Mouse (Mus musculus) MEL (cell line): ENCODE measurements around the gene Schip1. TPM values are rescaled to one million over a fixed set of nuclear protein-coding genes. Genes with fewer than 3 reads are reported as not detected.

Experiments used
- DNase-seq: peaks from one replicate; pipeline ENCODE4 v3.0.0; 2011; ENCODE audit warnings: low read depth, low spot score
- H3K27ac ChIP-seq: 2 replicates; pipeline ENCODE4 v1.5.1; 2012; ENCODE audit warnings: low read depth, mild to moderate bottlenecking, control low read depth, low read length, moderate library complexity; ENCODE audit not compliant: control insufficient read depth
- H3K27me3 ChIP-seq, 2 experiments: fragments of 150-350 bp in 1 of 2; sonication (generic) in 1 of 2; 2 replicates each; pipeline ENCODE4 v1.6.1; 2012; ENCODE audit warnings: low read length in 2 of 2, mild to moderate bottlenecking in 2 of 2, improper control_type of control experiment in 1 of 2, moderate library complexity in 1 of 2; ENCODE audit not compliant: insufficient read depth in 2 of 2, control insufficient read depth in 1 of 2
- H3K36me3 ChIP-seq, 2 experiments: 2 replicates each; pipeline ENCODE4 v1.6.1; 2012 to 2014; ENCODE audit warnings: low read length in 2 of 2, improper control_type of control experiment in 1 of 2, inconsistent platforms in 1 of 2, mild to moderate bottlenecking in 1 of 2; ENCODE audit not compliant: insufficient read depth in 2 of 2, control insufficient read depth in 1 of 2
- H3K4me1 ChIP-seq, 2 experiments: fragments of 150-350 bp in 1 of 2; sonication (generic) in 1 of 2; 2 replicates each; pipeline ENCODE4 v1.6.1; 2012; ENCODE audit warnings: low read length in 2 of 2, improper control_type of control experiment in 1 of 2, mild to moderate bottlenecking in 1 of 2; ENCODE audit not compliant: insufficient read depth in 2 of 2, control insufficient read depth in 1 of 2
- H3K4me3 ChIP-seq, 2 experiments: fragments of 150-350 bp in 1 of 2; sonication (generic) in 1 of 2; 2 replicates each; pipeline ENCODE4 v1.5.1; 2012; ENCODE audit warnings: low read depth in 2 of 2, low read length in 2 of 2, mild to moderate bottlenecking in 2 of 2, moderate library complexity in 2 of 2, control low read depth in 1 of 2, improper control_type of control experiment in 1 of 2; ENCODE audit not compliant: control insufficient read depth in 1 of 2, insufficient read depth in 1 of 2
- H3K79me2 ChIP-seq: 2 replicates; pipeline ENCODE4 v1.6.1; 2012; ENCODE audit warnings: mild to moderate bottlenecking, low read length, moderate library complexity; ENCODE audit not compliant: control insufficient read depth, poor library complexity, insufficient read depth
- H3K9ac ChIP-seq: 2 replicates; pipeline ENCODE4 v1.6.1; 2012; ENCODE audit warnings: low read depth, mild to moderate bottlenecking, control low read depth, low read length, moderate library complexity; ENCODE audit not compliant: control insufficient read depth, poor library complexity, severe bottlenecking
- H3K9me3 ChIP-seq: fragments of 150-350 bp; sonication (generic); replicated peaks from 2 replicates; pipeline ENCODE4 v1.6.1; 2012; ENCODE audit warnings: mild to moderate bottlenecking, low read length, improper control_type of control experiment, moderate library complexity; ENCODE audit not compliant: insufficient read depth
- BHLHE40 ChIP-seq: IDR thresholded peaks from 2 replicates; pipeline ENCODE4 v1.6.1; 2012; ENCODE audit warnings: low read depth, mild to moderate bottlenecking, inconsistent platforms, low read length, improper control_type of control experiment, borderline replicate concordance
- CHD1 ChIP-seq: IDR thresholded peaks from 2 replicates; pipeline ENCODE4 v1.6.1; 2012; ENCODE audit warnings: low read depth, mild to moderate bottlenecking, inconsistent platforms, low read length, improper control_type of control experiment
- ELF1 ChIP-seq: IDR thresholded peaks from 2 replicates; pipeline ENCODE4 v1.6.1; 2014; ENCODE audit warnings: low read depth, mild to moderate bottlenecking, inconsistent platforms, low read length, improper control_type of control experiment, moderate library complexity
- EP300 ChIP-seq, 2 experiments: IDR thresholded peaks; 2 replicates each; pipeline ENCODE4 v1.6.1; 2011; ENCODE audit warnings: improper control_type of control experiment in 2 of 2, low read length in 2 of 2, low read depth in 1 of 2, mild to moderate bottlenecking in 1 of 2
- ETS1 ChIP-seq: IDR thresholded peaks from 2 replicates; pipeline ENCODE4 v1.6.1; 2012; ENCODE audit warnings: low read depth, mild to moderate bottlenecking, inconsistent platforms, low read length, improper control_type of control experiment, moderate library complexity
- GATA1 ChIP-seq: IDR thresholded peaks from 2 replicates; pipeline ENCODE4 v1.6.1; 2011; ENCODE audit warnings: low read depth, low read length, improper control_type of control experiment
- HCFC1 ChIP-seq: IDR thresholded peaks from 2 replicates; pipeline ENCODE4 v1.6.1; 2012; ENCODE audit warnings: low read depth, mild to moderate bottlenecking, inconsistent platforms, low read length, improper control_type of control experiment, moderate library complexity
- KAT2A ChIP-seq: conservative IDR thresholded peaks from 2 replicates; pipeline ENCODE4 v1.6.1; 2012; ENCODE audit warnings: low read depth, low read length, improper control_type of control experiment, inconsistent platforms
- MAFK ChIP-seq: IDR thresholded peaks from 2 replicates; pipeline ENCODE4 v1.6.1; 2011; ENCODE audit warnings: low read depth, mild to moderate bottlenecking, low read length, improper control_type of control experiment, borderline replicate concordance
- MAX ChIP-seq: IDR thresholded peaks from 2 replicates; pipeline ENCODE4 v1.6.1; 2011; ENCODE audit warnings: low read length, improper control_type of control experiment
- MAZ ChIP-seq: IDR thresholded peaks from 2 replicates; pipeline ENCODE4 v1.6.1; 2012; ENCODE audit warnings: low read depth, mild to moderate bottlenecking, inconsistent platforms, low read length, improper control_type of control experiment
- MEF2A ChIP-seq: IDR thresholded peaks from 2 replicates; pipeline ENCODE4 v1.6.1; 2014; ENCODE audit warnings: low read depth, mild to moderate bottlenecking, inconsistent platforms, low read length, improper control_type of control experiment; ENCODE audit not compliant: poor library complexity, insufficient replicate concordance, severe bottlenecking; ENCODE audit errors: extremely low read depth
- MXI1 ChIP-seq: IDR thresholded peaks from 2 replicates; pipeline ENCODE4 v1.6.1; 2011; ENCODE audit warnings: mild to moderate bottlenecking, low read depth, low read length, improper control_type of control experiment
- MYB ChIP-seq: IDR thresholded peaks from 2 replicates; pipeline ENCODE4 v1.6.1; 2011; ENCODE audit warnings: mild to moderate bottlenecking, low read depth, low read length, improper control_type of control experiment
- MYC ChIP-seq: IDR thresholded peaks from 2 replicates; pipeline ENCODE4 v1.6.1; 2011; ENCODE audit warnings: low read depth, mild to moderate bottlenecking, low read length, improper control_type of control experiment, moderate library complexity
- NELFE ChIP-seq: IDR thresholded peaks from 2 replicates; pipeline ENCODE4 v1.6.1; 2011; ENCODE audit warnings: low read depth, low read length, improper control_type of control experiment
- NRF1 ChIP-seq: IDR thresholded peaks from 2 replicates; pipeline ENCODE4 v1.6.1; 2014; ENCODE audit warnings: low read depth, mild to moderate bottlenecking, inconsistent platforms, low read length, improper control_type of control experiment, moderate library complexity; ENCODE audit not compliant: poor library complexity, insufficient read depth, severe bottlenecking
- POLR2AphosphoS2 ChIP-seq: IDR thresholded peaks from 2 replicates; pipeline ENCODE4 v1.6.1; 2011; ENCODE audit warnings: low read length, improper control_type of control experiment
- POLR2AphosphoS5 ChIP-seq: IDR thresholded peaks from 2 replicates; pipeline ENCODE4 v1.6.1; 2012; ENCODE audit warnings: low read depth, borderline replicate concordance, mild to moderate bottlenecking, inconsistent platforms, low read length, moderate library complexity, mixed read lengths
- RAD21 ChIP-seq: IDR thresholded peaks from 2 replicates; pipeline ENCODE4 v1.6.1; 2011; ENCODE audit warnings: mild to moderate bottlenecking, low read depth, low read length, improper control_type of control experiment
- RCOR1 ChIP-seq: IDR thresholded peaks from 2 replicates; pipeline ENCODE4 v1.6.1; 2012; ENCODE audit warnings: low read depth, mild to moderate bottlenecking, inconsistent platforms, low read length, improper control_type of control experiment
- SIN3A ChIP-seq: IDR thresholded peaks from 2 replicates; pipeline ENCODE4 v1.6.1; 2012; ENCODE audit warnings: low read length, improper control_type of control experiment, inconsistent platforms
- SMC3 ChIP-seq: IDR thresholded peaks from 2 replicates; pipeline ENCODE4 v1.6.1; 2011; ENCODE audit warnings: low read depth, low read length, improper control_type of control experiment
- TAL1 ChIP-seq: IDR thresholded peaks from 2 replicates; pipeline ENCODE4 v1.6.1; 2012; ENCODE audit warnings: mild to moderate bottlenecking, inconsistent platforms, low read length, moderate library complexity, mixed read lengths
- TBP ChIP-seq: IDR thresholded peaks from 2 replicates; pipeline ENCODE4 v1.8.0; 2011; ENCODE audit warnings: low read depth, low read length, improper control_type of control experiment
- TCF12 ChIP-seq: IDR thresholded peaks from 2 replicates; pipeline ENCODE4 v1.6.1; 2014; ENCODE audit warnings: low read depth, mild to moderate bottlenecking, inconsistent platforms, low read length, improper control_type of control experiment, moderate library complexity
- USF1 ChIP-seq: IDR thresholded peaks from 2 replicates; pipeline ENCODE4 v1.6.1; 2014; ENCODE audit warnings: low read depth, mild to moderate bottlenecking, inconsistent platforms, low read length, improper control_type of control experiment, moderate library complexity
- ZKSCAN1 ChIP-seq: IDR thresholded peaks from 2 replicates; pipeline ENCODE4 v1.6.1; 2012; ENCODE audit warnings: low read depth, mild to moderate bottlenecking, inconsistent platforms, low read length, improper control_type of control experiment, moderate library complexity
- ZNF384 ChIP-seq: IDR thresholded peaks from 2 replicates; pipeline ENCODE4 v1.6.1; 2012; ENCODE audit warnings: low read depth, mild to moderate bottlenecking, inconsistent platforms, low read length, improper control_type of control experiment
- polyA plus RNA-seq, 2 experiments: library from polyadenylated mRNA; stranded (reverse) in 1 of 2; unstranded in 1 of 2; fragments of >175 nt in 1 of 2; fragments of >200 nt in 1 of 2; gene quantifications; 2 replicates each; pipeline versions ENCODE4 v1.2.1 to v1.2.4; 2012; ENCODE audit warnings: low replicate concordance in 2 of 2, low read depth in 1 of 2; ENCODE audit not compliant: insufficient read length in 2 of 2, insufficient read depth in 1 of 2, missing spikeins in 1 of 2
- total RNA-seq: library from RNA; depleted of rRNA; stranded (reverse); fragments of 300-350 nt; gene quantifications from 2 replicates; pipeline ENCODE4 v1.2.3, GENCODE M21; 2012

Gene Schip1
- total and polyA plus RNA-seq, 3 experiments: 10.1 to 12.4 TPM; not detected in 1

GRCm38 (mm10) chr3:68495736-68496242 lies 431.2 kb downstream of the Schip1 start:
- Histone ChIP-seq H3K9me3 (no peaks in the 10 kb centered on the region), H3K4me3 (peak overlapping the region; percentile 94 to 98), H3K79me2 (peaks cover 15% of the 10 kb centered on the region), H3K4me1 (peaks cover 15 to 36% of the 10 kb centered on the region in 2 experiments), H3K27me3 (no peaks in the 10 kb centered on the region), H3K27ac (peak overlapping the region; percentile 89), H3K9ac (peak overlapping the region; percentile 73), H3K36me3 (peaks cover 0 to 35% of the 10 kb centered on the region in 2 experiments; a peak in 2 of 4 replicates)
- TF ChIP-seq TCF12 (0 out of 2 replicates have a peak, but pooled peaks have one; percentile 45), EP300 (IDR thresholded peaks at IDR 0.05; ENCODE audit: low read depth in 1 of 2, low read length in 2 of 2) (peak; percentile 40 to 72; a peak in 1 of 4 replicates), ZKSCAN1 (no peak; the same call in 1 of the 2 replicates), MAZ (no peak; the same call in 1 of the 2 replicates), GATA1 (peak; percentile 61), ETS1 (peak; percentile 84), MEF2A (peak; percentile 47; the same call in 1 of the 2 replicates), HCFC1 (0 out of 2 replicates have a peak, but pooled peaks have one; percentile 16), ZNF384 (peak; percentile 99), SIN3A (peak; percentile 45; the same call in 1 of the 2 replicates), RCOR1 (no peak; the same call in 1 of the 2 replicates), CHD1 (peak; percentile 67; the same call in 1 of the 2 replicates)
- DNase-seq: peak; percentile 66

- Histone ChIP-seq H3K9me3 (no peaks in the 10 kb centered on the region), H3K36me3 (peaks cover 0 to 38% of the 10 kb centered on the region in 2 experiments; a peak in 2 of 4 replicates), H3K9ac (peak overlapping the region; percentile 53), H3K4me3 (peak overlapping the region; percentile 50 to 98), H3K27ac (peak overlapping the region; percentile 89), H3K27me3 (no peaks in the 10 kb centered on the region), H3K79me2 (peaks cover 16% of the 10 kb centered on the region), H3K4me1 (peaks cover 17 to 42% of the 10 kb centered on the region in 2 experiments)
- peak; percentile 65 for DNase-seq
- no peak for TF ChIP-seq BHLHE40
- peak; percentile 87 for TF ChIP-seq MYB
- TF ChIP-seq ELF1: no peak
- TF ChIP-seq HCFC1: no peak
- no peak for TF ChIP-seq ZKSCAN1
- TF ChIP-seq CHD1: no peak
- TF ChIP-seq TAL1: peak; percentile 69
- TF ChIP-seq RAD21: no peak
- TF ChIP-seq POLR2AphosphoS2: no peak
- TF ChIP-seq KAT2A: no peak
- TF ChIP-seq MEF2A: no peak
- peak; percentile 59 for TF ChIP-seq TBP
- peak; percentile 50; the same call in 1 of the 2 replicates for TF ChIP-seq GATA1
- TF ChIP-seq NELFE: no peak
- no peak for TF ChIP-seq MXI1
- no peak for TF ChIP-seq USF1
- peak; percentile 69; the same call in 1 of the 2 replicates for TF ChIP-seq RCOR1
- TF ChIP-seq MAX: no peak
- no peak for TF ChIP-seq SMC3
- TF ChIP-seq NRF1: no peak
- no peak; the same call in 1 of the 2 replicates for TF ChIP-seq ZNF384
- no peak for TF ChIP-seq POLR2AphosphoS5
- TF ChIP-seq MAZ: no peak
- no peak for TF ChIP-seq MAFK
- TF ChIP-seq MYC: no peak
These were observed 431.9 kb downstream of the Schip1 start for GRCm38 (mm10) chr3:68496513-68496912.
